Mouse (Mus musculus) lung, adult 2 months (tissue): ENCODE data around the gene Serf2. TPM values are rescaled to one million over a fixed set of nuclear protein-coding genes. Genes with fewer than 3 reads are reported as not detected.
A peak's percentile ranks its signal among the peaks of the same experiment; 100 is the strongest.
"Not testable (repeated sequence)": the region's sequence is repeated elsewhere in the genome, so short reads cannot be mapped to it uniquely, and the experiment has no call there.

Source experiments
- DNase-seq: peaks from one replicate; pipeline ENCODE4 v3.0.0; 2022
- H3K4me1 ChIP-seq: fragments of 200-500 bp; 2 replicates; pipeline ENCODE4 v1.6.1; 2011; ENCODE audit warnings: low read length; ENCODE audit not compliant: control insufficient read depth, insufficient read depth
- H3K4me3 ChIP-seq: fragments of 200-500 bp; replicated peaks from 2 replicates; pipeline ENCODE3; 2011; ENCODE audit warnings: low read depth, mild to moderate bottlenecking, control low read depth, low read length; ENCODE audit errors: extremely low read depth
- CTCF ChIP-seq: fragments of 200-500 bp; IDR thresholded peaks from 2 replicates; pipeline ENCODE4 v1.5.1; 2011; ENCODE audit warnings: mild to moderate bottlenecking, low read length, control low read depth; ENCODE audit not compliant: insufficient read depth
- POLR2A ChIP-seq: fragments of 200-500 bp; IDR thresholded peaks from 2 replicates; pipeline ENCODE4 v1.6.1; 2011; ENCODE audit warnings: low read depth, mild to moderate bottlenecking, control low read depth, low read length, borderline replicate concordance; ENCODE audit errors: extremely low read depth
- WGBS: fragments of 180-500 bp; shearing (Covaris S2); methylation state at CpG from one replicate; pipeline ENCODE4 v1.1.7; 2018; 5-methylcytosine and 5-hydroxymethylcytosine counted together
- polyA plus RNA-seq: library from polyadenylated mRNA; depleted of rRNA; stranded (reverse); fragments of >200 nt; gene quantifications from 2 replicates; pipeline ENCODE4 v1.2.3, GENCODE M21; 2012

Serf2 gene
- polyA plus RNA-seq, 1 experiment: 315 TPM

GRCm38 (mm10) chr2:121456692-121457642, 8.0 kb downstream of the Serf2 start, which contains the start of gene Serinc4:
Gene Serinc4 (minus strand): TSS chr2:121456781.
- peak; percentile 79 for DNase-seq

GRCm38 (mm10) chr2:121460071-121460470, 11.1 kb downstream of the Serf2 start:
- peaks cover 3% of the 10 kb centered on the region; the same call in 1 of the 2 replicates for H3K4me1 ChIP-seq
- TF ChIP-seq POLR2A (no peak), CTCF (no peak)
- no peak overlapping the region for H3K4me3 ChIP-seq
- no peak for DNase-seq
- 42% methylated on average over 2 of the region's 2 CpGs for WGBS

More at GRCm38 (mm10) chr2:121456692-121457642, 8.0 kb downstream of the Serf2 start, which contains the start of gene Serinc4:
- peak within 1 kb of the TSS; percentile 94 for H3K4me3 ChIP-seq
- H3K4me1 ChIP-seq: peaks cover 3% of the 10 kb centered on the region; the same call in 1 of the 2 replicates
- WGBS: 3% methylated on average over 41 of the region's 41 CpGs
- peak; percentile 59; the same call in 1 of the 2 replicates for TF ChIP-seq POLR2A
- TF ChIP-seq CTCF: no peak

DNA sequence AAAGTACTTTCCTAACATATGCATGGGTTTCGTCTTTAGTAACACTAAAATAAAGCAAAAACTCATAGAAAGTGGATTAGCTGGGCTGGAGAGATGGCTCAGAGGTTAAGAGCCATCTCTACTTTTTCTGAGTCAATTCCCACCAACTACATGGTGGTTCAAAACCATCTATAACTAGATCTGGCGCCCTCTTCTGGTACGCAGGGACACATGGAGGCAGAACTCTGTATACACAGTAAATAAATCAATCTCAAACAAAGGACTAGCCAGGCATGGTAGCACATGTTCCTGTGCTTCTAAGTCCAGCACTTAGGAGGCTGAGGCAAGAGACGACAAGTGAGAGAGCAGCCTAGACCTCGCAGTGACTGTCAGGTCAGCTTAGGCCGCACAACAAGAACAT, 20.0 kb downstream of the Serf2 start:
- not testable (repeated sequence) for H3K4me3 ChIP-seq, DNase-seq
- WGBS: 51% methylated on average over 2 of the region's 6 CpGs

DNA sequence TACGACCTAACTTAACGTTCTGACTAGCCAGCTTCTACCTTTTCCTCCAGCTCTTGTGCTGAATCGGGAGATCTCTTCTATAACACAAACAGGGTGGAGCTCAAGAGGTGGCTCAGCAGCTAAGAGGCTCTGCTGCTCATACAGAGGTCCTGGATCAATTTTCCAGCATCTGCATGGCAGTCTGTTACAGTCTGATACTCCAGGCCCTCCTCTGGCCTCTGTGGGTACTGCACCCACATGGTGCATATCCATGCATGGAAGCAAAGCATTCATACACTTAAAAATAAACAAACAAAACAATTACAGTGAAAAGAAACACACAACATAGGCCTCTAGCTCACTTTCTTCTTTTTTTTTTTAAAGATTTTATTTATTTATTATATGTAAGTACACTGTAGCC, 23.8 kb downstream of the Serf2 start:
- DNase-seq, H3K4me1 ChIP-seq, H3K4me3 ChIP-seq: not testable (repeated sequence)
- 95% methylated on average over 3 of the region's 3 CpGs for WGBS

More for the DNA sequence above, 20.0 kb downstream of the Serf2 start:
- not testable (repeated sequence) for H3K4me1 ChIP-seq

DNA sequence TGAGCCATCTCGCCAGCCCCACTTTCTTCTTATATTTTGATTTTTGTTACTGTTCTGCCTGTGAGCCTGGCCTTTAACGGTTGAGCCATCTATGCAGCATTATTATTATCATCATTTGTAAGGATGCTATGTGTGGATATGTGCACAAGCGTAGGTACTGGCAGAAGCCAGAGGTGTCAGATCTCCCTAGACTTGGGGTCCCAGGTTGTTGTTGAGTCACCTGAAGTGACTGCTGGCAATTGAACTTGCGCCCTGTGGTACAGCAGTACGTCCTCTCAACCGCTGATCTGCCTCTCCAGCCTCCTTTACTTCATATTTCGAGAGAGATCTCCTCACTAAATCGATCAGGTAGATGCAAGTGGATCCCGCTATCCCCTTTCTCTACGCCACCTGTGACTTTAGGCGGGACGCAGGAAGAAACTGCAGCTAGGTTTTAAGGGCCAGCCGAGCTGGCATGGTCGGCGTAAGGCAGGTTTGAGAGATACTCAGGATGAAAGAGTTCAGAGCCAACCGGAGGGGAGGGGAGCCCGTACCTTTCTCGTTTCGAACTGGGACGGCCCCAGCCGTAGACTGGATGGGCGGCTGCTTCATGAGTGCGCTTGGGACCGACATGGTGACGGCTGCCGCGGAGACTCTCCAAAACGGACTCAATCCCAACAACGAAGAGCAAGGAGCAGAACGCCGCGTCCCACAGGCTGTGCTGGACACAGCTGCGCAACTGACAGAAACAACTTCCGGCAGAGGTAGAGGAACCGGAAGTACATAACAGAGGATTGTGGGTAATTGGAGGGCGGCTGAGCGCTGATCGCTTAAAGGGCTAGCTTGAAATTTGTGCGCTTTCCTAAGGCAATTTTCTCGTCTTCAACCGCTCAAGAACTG, 24.5 kb downstream of the Serf2 start, which contains the start of gene Mfap1b:
Gene Mfap1b, minus strand, starts transcription at position 767 of the 879 bp plus-strand sequence.
- peak within 1 kb of the TSS; percentile 79 for H3K4me3 ChIP-seq
- peak; percentile 70 for DNase-seq
- peak; percentile 98 for TF ChIP-seq POLR2A
- WGBS: 4% methylated on average over 41 of the region's 41 CpGs
- not testable (repeated sequence) for H3K4me1 ChIP-seq

DNA sequence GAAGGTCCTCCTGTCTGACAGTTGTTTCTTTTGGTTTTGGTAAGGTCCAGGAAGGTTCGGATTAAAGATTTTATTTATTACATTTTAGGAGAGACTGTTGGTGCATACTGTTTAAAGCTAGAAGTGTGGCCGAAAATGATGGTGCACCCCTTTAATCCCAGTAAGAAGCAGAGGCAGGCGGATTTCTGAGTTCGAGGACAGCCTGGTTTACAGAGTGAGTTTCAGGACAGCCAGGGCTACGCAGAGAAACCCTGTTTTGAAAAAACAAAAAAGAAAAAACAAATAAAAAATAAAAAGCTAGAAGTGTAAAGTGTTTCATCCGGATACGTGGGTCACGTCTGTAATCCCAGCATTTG, 25.2 kb downstream of the Serf2 start:
- TF ChIP-seq CTCF (no peak), POLR2A (no peak)
- H3K4me1 ChIP-seq: peaks cover 2% of the 10 kb centered on the region; the same call in 1 of the 2 replicates
- WGBS: 21% methylated on average over 8 of the region's 8 CpGs
- H3K4me3 ChIP-seq: peak overlapping the region; percentile 79
- DNase-seq: no peak

- H3K4me1 ChIP-seq, DNase-seq, H3K4me3 ChIP-seq: not testable (repeated sequence)
- 96% methylated on average over 2 of the region's 2 CpGs for WGBS
Observed at GRCm38 (mm10) chr2:121475306-121475705, 26.3 kb downstream of the Serf2 start.

DNA sequence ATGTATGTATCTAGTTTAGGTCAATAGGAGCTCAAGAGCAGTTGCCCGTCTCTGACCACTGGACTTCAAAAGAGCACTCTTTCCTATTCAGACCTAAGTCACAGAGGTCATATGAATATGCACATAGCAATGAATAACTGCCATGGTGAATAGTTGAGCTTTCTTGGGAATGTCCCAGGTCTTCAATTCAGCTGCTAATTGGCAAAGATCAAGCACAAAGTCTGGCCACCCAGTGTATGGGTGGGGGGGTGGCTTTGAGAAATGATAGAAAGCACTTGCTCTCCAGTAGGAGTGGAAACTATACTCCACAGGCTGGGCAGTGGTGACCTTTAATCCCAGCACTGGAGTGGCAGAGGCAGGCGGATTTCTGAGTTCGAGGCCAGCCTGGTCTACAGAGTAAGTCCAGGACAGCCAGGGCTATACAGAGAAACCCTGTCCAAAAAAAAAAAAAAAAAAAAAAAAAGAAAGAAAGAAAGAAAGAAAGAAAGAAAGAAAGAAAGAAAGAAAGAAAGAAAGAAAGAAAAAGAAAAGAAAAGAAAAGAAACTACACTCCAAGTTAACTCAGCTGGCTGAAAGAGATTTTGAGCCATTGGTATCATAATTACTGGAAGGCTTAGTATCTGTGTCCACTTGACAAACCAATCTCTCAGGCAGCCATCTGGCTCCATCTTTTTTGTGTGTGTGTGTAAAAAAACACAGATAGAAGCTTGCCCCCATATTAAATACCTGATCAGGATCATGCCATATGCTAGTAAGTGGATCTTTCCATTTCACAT, 28.7 kb downstream of the Serf2 start:
- WGBS: 81% methylated on average over 3 of the region's 3 CpGs
- TF ChIP-seq POLR2A (no peak), CTCF (no peak)
- H3K4me1 ChIP-seq: no peaks in the 10 kb centered on the region
- no peak overlapping the region for H3K4me3 ChIP-seq
- DNase-seq: no peak

GRCm38 (mm10) chr2:121480498-121480897, 31.5 kb downstream of the Serf2 start:
- WGBS: 42% methylated on average over 3 of the region's 3 CpGs
- no peaks in the 10 kb centered on the region for H3K4me1 ChIP-seq
- TF ChIP-seq CTCF (peak; percentile 80), POLR2A (no peak)
- H3K4me3 ChIP-seq: no peak overlapping the region
- peak; percentile 19 for DNase-seq

DNA sequence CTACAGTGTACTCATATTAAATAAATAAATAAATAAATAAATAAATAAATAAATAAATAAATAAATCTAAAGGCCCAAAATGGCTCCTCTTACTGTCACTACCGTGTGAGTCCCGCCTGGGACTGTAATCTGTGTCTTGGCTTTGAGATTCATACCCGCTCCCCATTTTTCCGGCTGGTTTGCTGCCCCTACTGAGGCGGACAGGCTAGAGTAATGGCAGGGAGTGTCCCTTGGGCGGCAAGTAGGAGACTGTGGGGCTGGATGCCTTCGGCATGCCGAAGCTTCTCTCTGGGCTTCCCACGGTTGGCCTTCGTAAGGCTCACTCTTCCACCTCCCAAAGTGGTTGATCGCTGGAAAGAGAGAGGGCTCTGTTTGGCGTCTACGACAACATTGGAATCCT, 31.9 kb downstream of the Serf2 start:
- WGBS: 79% methylated on average over 13 of the region's 13 CpGs
- not testable (repeated sequence) for H3K4me1 ChIP-seq, H3K4me3 ChIP-seq, DNase-seq
